Mouse (Mus musculus) intestine, postnatal 0 days (tissue): ENCODE measurements around the gene Prep. TPM values are rescaled to one million over a fixed set of nuclear protein-coding genes. Genes with fewer than 3 reads are reported as not detected.
A peak's percentile ranks its signal among the peaks of the same experiment; 100 is the strongest.

Source experiments
- ATAC-seq: fragments of 200-750 bp; cut with Nextera tagmentation; 2 replicates; pipeline ENCODE4 v1.8.0; 2017; ENCODE audit warnings: mild to moderate bottlenecking, moderate TSS enrichment, moderate library complexity
- H3K27ac ChIP-seq: fragments of 300-500 bp; sonication (generic); 2 replicates; pipeline ENCODE4 v1.5.1; 2014; ENCODE audit warnings: mild to moderate bottlenecking, low read depth, low read length, moderate library complexity
- H3K27me3 ChIP-seq: fragments of 300-500 bp; sonication (generic); replicated peaks from 2 replicates; pipeline ENCODE4 v1.6.1; 2014; ENCODE audit warnings: low read length, mixed read lengths; ENCODE audit not compliant: control insufficient read depth, insufficient read depth
- H3K36me3 ChIP-seq: fragments of 300-500 bp; sonication (generic); 2 replicates; pipeline ENCODE4 v1.6.1; 2014; ENCODE audit warnings: mild to moderate bottlenecking, moderate library complexity; ENCODE audit not compliant: control insufficient read depth, insufficient read depth
- H3K4me1 ChIP-seq: fragments of 300-500 bp; sonication (generic); replicated peaks from 2 replicates; pipeline ENCODE4 v1.6.1; 2014; ENCODE audit warnings: antibody characterized with exemption, low read length, mixed read lengths; ENCODE audit not compliant: control insufficient read depth, insufficient read depth
- H3K4me2 ChIP-seq: fragments of 300-500 bp; sonication (generic); replicated peaks from 2 replicates; pipeline ENCODE4 v1.6.1; 2014; ENCODE audit warnings: low read depth, mild to moderate bottlenecking, moderate library complexity
- H3K4me3 ChIP-seq: fragments of 300-500 bp; sonication (generic); 2 replicates; pipeline ENCODE4 v1.5.1; 2014; ENCODE audit warnings: low read depth, low read length
- H3K9ac ChIP-seq: fragments of 300-500 bp; sonication (generic); 2 replicates; pipeline ENCODE4 v1.6.1; 2014; ENCODE audit warnings: mild to moderate bottlenecking, low read depth, low read length
- H3K9me3 ChIP-seq: fragments of 300-500 bp; sonication (generic); 2 replicates; pipeline ENCODE4 v1.6.1; 2016; ENCODE audit warnings: mixed run types; ENCODE audit not compliant: control insufficient read depth
- CTCF ChIP-seq: sonication (generic); IDR thresholded peaks from 2 replicates; pipeline ENCODE4 v1.5.1; 2016; ENCODE audit warnings: low read depth, mild to moderate bottlenecking, control low read depth, antibody characterized with exemption, moderate library complexity
- WGBS: fragments of 180-500 bp; shearing (Covaris S2); extraction: QIAGEN DNeasy Blood & Tissue Kit; methylation state at CpG from one replicate; pipeline ENCODE4 v1.1.7; 2014; 5-methylcytosine and 5-hydroxymethylcytosine counted together
- polyA plus RNA-seq: library from polyadenylated mRNA; unstranded; fragments of >200 nt; fragmentation: Nextera tagmentation; extraction: Ambion mirVana; gene quantifications from 2 replicates; pipeline ENCODE4 v1.2.1, GENCODE M21; 2015

The Prep gene
- polyA plus RNA-seq, 1 experiment from 2014 or later: 7.0 TPM

DNA sequence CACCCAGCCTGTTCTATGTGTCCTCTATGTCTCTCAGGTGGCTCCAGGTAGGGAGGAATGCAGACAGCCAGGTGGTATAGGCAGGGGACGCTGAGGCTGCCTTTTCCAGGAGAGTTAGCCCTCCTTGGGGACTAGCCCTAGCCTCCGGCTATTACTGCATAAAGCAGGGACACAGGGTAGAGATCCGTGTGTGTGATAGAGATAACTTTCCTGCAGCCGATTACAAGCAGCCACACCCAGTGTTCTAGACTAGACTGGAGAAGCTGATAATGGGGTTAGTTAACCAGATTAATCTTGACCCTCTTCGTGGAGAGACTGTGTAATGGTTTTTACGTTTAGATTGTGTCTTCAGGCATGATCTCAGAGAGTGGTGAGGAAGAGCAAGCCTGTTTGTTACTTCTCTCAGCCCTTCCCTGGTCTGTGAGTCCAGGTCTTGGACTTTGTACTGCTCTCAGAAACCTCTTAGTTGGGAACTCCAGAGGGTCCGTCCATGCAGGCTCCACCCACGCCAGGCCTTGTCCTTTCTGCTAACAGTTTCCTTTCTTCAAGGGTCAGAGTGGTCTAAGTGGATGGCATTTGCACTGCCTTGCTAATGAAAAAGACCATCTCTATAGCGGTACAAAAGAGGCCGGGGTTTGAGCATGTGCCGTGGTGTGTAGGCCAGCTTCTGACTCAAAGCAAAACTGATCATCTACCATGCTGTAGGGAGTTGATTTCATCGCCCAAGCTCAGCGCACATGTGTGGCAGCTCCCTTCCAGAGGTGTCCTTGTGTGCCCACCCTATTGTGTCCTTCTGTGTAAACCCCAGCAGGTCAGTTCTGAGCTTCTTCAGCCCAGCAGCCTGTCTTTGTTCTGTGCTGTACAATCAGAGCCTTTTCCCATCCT lies 4.2 kb downstream of the Prep start:
- Histone ChIP-seq H3K36me3 (peaks cover 16% of the 10 kb centered on the region; the same call in 1 of the 2 replicates), H3K27me3 (no peaks in the 10 kb centered on the region), H3K9me3 (no peaks in the 10 kb centered on the region), H3K4me3 (no peak overlapping the region), H3K9ac (no peak overlapping the region), H3K4me2 (peak overlapping the region; percentile 33), H3K4me1 (0 out of 2 replicates have a peak, but pooled peaks cover 3% of the 10 kb centered on the region), H3K27ac (peak overlapping the region; percentile 54)
- TF ChIP-seq CTCF: no peak
- 57% methylated on average over 13 of the region's 13 CpGs for WGBS
- ATAC-seq: peak; percentile 37; the same call in 1 of the 2 replicates

DNA sequence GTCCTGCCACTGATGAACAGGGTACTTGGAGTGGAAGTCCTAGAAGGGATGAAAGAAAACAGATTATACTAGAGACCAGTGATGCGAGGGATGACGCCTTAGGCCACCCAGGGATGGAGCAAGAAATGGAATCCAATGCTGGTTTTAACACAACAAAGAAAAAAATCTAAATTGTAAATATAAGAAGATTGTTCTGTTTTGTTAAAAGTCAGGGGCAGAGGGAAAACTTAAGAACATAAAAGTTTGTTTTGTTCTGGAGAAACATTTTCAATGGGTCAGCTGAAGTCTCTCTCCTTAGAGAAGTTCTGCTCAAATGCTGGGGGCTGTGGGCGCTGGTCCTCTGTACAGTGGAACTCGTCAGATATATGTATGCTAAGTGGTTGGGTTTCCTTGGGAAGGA lies 5.3 kb downstream of the Prep start:
- 88% methylated on average over 4 of the region's 4 CpGs for WGBS
- no peak for TF ChIP-seq CTCF
- ATAC-seq: no peak

DNA sequence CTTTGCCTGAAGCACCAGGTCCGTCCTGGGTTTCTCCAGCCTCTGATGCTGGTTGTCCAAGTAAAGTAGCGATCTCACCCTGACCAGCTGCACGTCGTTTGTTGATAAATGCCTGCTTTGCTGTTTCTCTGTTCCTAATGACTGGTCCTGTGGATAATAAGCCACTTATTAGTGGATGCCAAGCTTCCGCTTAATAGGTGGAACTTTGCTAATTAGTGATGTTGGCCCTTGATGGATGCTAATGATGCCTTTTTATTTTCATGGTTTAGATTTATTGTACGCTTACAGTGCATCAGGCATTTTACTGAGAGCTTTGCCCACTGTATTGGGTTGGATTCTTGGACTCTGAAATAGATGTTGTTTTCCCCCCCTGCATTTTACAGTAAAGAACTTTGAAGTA lies 7.5 kb downstream of the Prep start:
- no peaks in the 10 kb centered on the region for H3K27me3 ChIP-seq
- TF ChIP-seq CTCF: no peak
- 82% methylated on average over 6 of the region's 6 CpGs for WGBS
- no peak for ATAC-seq
- H3K36me3 ChIP-seq: peaks cover 16% of the 10 kb centered on the region; the same call in 1 of the 2 replicates
- H3K27ac ChIP-seq: no peak overlapping the region
- H3K4me3 ChIP-seq: no peak overlapping the region
- H3K9ac ChIP-seq: no peak overlapping the region
- no peak overlapping the region for H3K4me2 ChIP-seq
- no peaks in the 10 kb centered on the region for H3K9me3 ChIP-seq
- 0 out of 2 replicates have a peak, but pooled peaks cover 3% of the 10 kb centered on the region for H3K4me1 ChIP-seq

More for the DNA sequence above, 5.3 kb downstream of the Prep start:
- Histone ChIP-seq H3K36me3 (peaks cover 16% of the 10 kb centered on the region; the same call in 1 of the 2 replicates), H3K27ac (no peak overlapping the region), H3K27me3 (no peaks in the 10 kb centered on the region), H3K4me2 (no peak overlapping the region), H3K4me1 (0 out of 2 replicates have a peak, but pooled peaks cover 3% of the 10 kb centered on the region), H3K9ac (no peak overlapping the region), H3K9me3 (no peaks in the 10 kb centered on the region), H3K4me3 (no peak overlapping the region)

DNA sequence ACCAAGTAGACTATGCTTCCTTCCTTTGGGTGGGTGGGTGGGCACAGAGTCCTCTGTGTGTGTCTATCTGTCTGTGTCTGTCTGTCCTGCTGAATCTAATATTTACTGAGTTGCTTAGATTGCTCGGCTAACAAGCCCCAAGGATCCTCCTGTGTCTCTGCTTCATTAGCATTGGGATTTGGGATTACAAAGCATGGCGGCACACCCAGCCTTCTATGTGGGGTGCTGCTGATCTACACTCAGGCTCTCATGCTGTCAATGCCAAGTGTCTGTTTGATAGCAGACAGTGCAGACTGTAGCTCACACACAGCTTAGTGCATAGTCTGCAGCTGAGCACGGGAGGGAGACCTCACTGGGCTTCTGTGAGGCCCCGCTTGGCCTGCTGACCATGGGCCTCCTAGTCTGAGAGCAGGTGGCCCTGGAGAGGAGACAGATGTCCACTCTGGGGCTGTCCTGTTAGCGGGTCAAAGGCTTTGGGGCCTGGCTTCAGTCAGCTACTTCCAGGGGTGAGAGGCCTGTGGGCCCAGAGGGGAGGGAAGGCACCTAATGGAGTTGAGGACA lies 8.6 kb downstream of the Prep start:
- no peaks in the 10 kb centered on the region for H3K27me3 ChIP-seq
- H3K4me1 ChIP-seq: 0 out of 2 replicates have a peak, but pooled peaks cover 2% of the 10 kb centered on the region
- no peak overlapping the region for H3K27ac ChIP-seq
- no peak overlapping the region; the same call in 1 of the 2 replicates for H3K9ac ChIP-seq
- ATAC-seq: no peak
- no peaks in the 10 kb centered on the region for H3K9me3 ChIP-seq
- H3K4me2 ChIP-seq: no peak overlapping the region
- WGBS: 76% methylated on average over 5 of the region's 5 CpGs
- H3K36me3 ChIP-seq: peaks cover 16% of the 10 kb centered on the region; the same call in 1 of the 2 replicates
- no peak overlapping the region for H3K4me3 ChIP-seq
- TF ChIP-seq CTCF: no peak

DNA sequence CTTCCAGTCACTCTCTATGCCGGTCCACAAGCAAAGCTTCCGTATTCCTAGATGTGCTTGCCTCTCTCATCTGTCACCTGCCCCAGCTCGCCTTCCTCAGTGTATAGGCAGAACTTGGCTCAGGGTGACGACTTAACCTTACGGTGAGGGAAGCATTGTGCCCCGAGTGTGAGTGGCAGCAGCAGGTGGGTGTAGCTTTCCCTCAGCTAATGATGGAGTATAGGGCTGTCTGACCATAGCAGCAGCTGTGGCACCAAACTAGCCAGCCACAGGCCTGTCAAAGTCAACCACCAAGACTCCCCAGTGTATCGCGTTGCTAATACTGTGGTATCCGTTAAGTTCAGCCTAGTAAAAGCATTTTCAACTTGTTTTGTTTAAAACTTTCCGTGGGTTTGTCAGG lies 9.6 kb downstream of the Prep start:
- ATAC-seq: no peak

DNA sequence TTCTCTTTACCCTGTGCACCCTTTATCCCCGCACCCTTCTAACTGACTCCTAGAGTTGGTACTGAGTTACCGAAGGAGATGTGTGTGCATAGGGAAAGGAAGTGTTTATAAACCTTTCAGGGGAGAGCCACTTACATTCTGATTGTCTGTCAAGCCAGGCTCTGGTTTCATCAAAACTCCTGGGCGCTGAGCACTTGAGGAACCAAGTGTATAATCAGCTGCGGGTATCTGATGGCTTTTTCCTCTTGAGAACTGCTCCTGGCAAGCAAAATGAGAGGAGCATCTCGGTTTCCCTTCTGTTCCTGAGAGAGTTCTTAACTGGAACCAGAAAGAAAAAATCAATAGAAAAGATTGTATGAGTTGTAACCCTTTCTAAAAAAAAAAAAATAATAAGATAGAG lies 10.3 kb downstream of the Prep start:
- Histone ChIP-seq H3K36me3 (peaks cover 16% of the 10 kb centered on the region; the same call in 1 of the 2 replicates), H3K27me3 (no peaks in the 10 kb centered on the region), H3K4me2 (no peak overlapping the region), H3K9ac (no peak overlapping the region), H3K9me3 (no peaks in the 10 kb centered on the region), H3K4me3 (no peak overlapping the region), H3K4me1 (no peaks in the 10 kb centered on the region), H3K27ac (no peak overlapping the region)
- no peak for ATAC-seq
- TF ChIP-seq CTCF: no peak
- 68% methylated on average over 5 of the region's 5 CpGs for WGBS

More for the DNA sequence above, 9.6 kb downstream of the Prep start:
- Histone ChIP-seq H3K36me3 (peaks cover 16% of the 10 kb centered on the region; the same call in 1 of the 2 replicates), H3K27ac (no peak overlapping the region), H3K27me3 (no peaks in the 10 kb centered on the region), H3K9ac (no peak overlapping the region), H3K4me1 (no peaks in the 10 kb centered on the region), H3K4me2 (no peak overlapping the region), H3K4me3 (no peak overlapping the region), H3K9me3 (no peaks in the 10 kb centered on the region)
- 84% methylated on average over 10 of the region's 10 CpGs for WGBS
- no peak for TF ChIP-seq CTCF
